Mouse (Mus musculus) intestine, postnatal 0 days (tissue): ENCODE measurements around the gene Gfra1. TPM values are rescaled to one million over a fixed set of nuclear protein-coding genes. Genes with fewer than 3 reads are reported as not detected.

ENCODE experiments used
- ATAC-seq: fragments of 200-750 bp; cut with Nextera tagmentation; 2 replicates; pipeline ENCODE4 v1.8.0; 2017; ENCODE audit warnings: mild to moderate bottlenecking, moderate TSS enrichment, moderate library complexity
- H3K27ac ChIP-seq: fragments of 300-500 bp; sonication (generic); 2 replicates; pipeline ENCODE4 v1.5.1; 2014; ENCODE audit warnings: mild to moderate bottlenecking, low read depth, low read length, moderate library complexity
- H3K27me3 ChIP-seq: fragments of 300-500 bp; sonication (generic); replicated peaks from 2 replicates; pipeline ENCODE4 v1.6.1; 2014; ENCODE audit warnings: low read length, mixed read lengths; ENCODE audit not compliant: control insufficient read depth, insufficient read depth
- H3K36me3 ChIP-seq: fragments of 300-500 bp; sonication (generic); 2 replicates; pipeline ENCODE4 v1.6.1; 2014; ENCODE audit warnings: mild to moderate bottlenecking, moderate library complexity; ENCODE audit not compliant: control insufficient read depth, insufficient read depth
- H3K4me1 ChIP-seq: fragments of 300-500 bp; sonication (generic); replicated peaks from 2 replicates; pipeline ENCODE4 v1.6.1; 2014; ENCODE audit warnings: antibody characterized with exemption, low read length, mixed read lengths; ENCODE audit not compliant: control insufficient read depth, insufficient read depth
- H3K4me2 ChIP-seq: fragments of 300-500 bp; sonication (generic); replicated peaks from 2 replicates; pipeline ENCODE4 v1.6.1; 2014; ENCODE audit warnings: low read depth, mild to moderate bottlenecking, moderate library complexity
- H3K4me3 ChIP-seq: fragments of 300-500 bp; sonication (generic); 2 replicates; pipeline ENCODE4 v1.5.1; 2014; ENCODE audit warnings: low read depth, low read length
- H3K9ac ChIP-seq: fragments of 300-500 bp; sonication (generic); 2 replicates; pipeline ENCODE4 v1.6.1; 2014; ENCODE audit warnings: mild to moderate bottlenecking, low read depth, low read length
- H3K9me3 ChIP-seq: fragments of 300-500 bp; sonication (generic); 2 replicates; pipeline ENCODE4 v1.6.1; 2016; ENCODE audit warnings: mixed run types; ENCODE audit not compliant: control insufficient read depth
- CTCF ChIP-seq: sonication (generic); IDR thresholded peaks from 2 replicates; pipeline ENCODE4 v1.5.1; 2016; ENCODE audit warnings: low read depth, mild to moderate bottlenecking, control low read depth, antibody characterized with exemption, moderate library complexity
- WGBS: fragments of 180-500 bp; shearing (Covaris S2); extraction: QIAGEN DNeasy Blood & Tissue Kit; methylation state at CpG from one replicate; pipeline ENCODE4 v1.1.7; 2014; 5-methylcytosine and 5-hydroxymethylcytosine counted together
- polyA plus RNA-seq: library from polyadenylated mRNA; unstranded; fragments of >200 nt; fragmentation: Nextera tagmentation; extraction: Ambion mirVana; gene quantifications from 2 replicates; pipeline ENCODE4 v1.2.1, GENCODE M21; 2015

Gfra1 gene
- polyA plus RNA-seq, 1 experiment from 2014 or later = 4.9 TPM

- no peaks in the 10 kb centered on the region; the same call in 1 of the 2 replicates for H3K4me1 ChIP-seq
- no peak for ATAC-seq
- H3K4me2 ChIP-seq = no peak overlapping the region
- no peaks in the 10 kb centered on the region for H3K9me3 ChIP-seq
- no peak for TF ChIP-seq CTCF
- peaks cover 39% of the 10 kb centered on the region for H3K27me3 ChIP-seq
- no peak overlapping the region for H3K4me3 ChIP-seq
- 59% methylated on average over 5 of the region's 5 CpGs for WGBS
- no peak overlapping the region for H3K27ac ChIP-seq
- no peaks in the 10 kb centered on the region for H3K36me3 ChIP-seq
- H3K9ac ChIP-seq = no peak overlapping the region
Observed at GRCm38 (mm10) chr19:58450716-58451115, 5.0 kb downstream of the Gfra1 start.

- Histone ChIP-seq H3K36me3 (no peaks in the 10 kb centered on the region), H3K27me3 (0 out of 2 replicates have a peak, but pooled peaks cover 2% of the 10 kb centered on the region), H3K9ac (no peak overlapping the region), H3K27ac (no peak overlapping the region), H3K4me2 (no peak overlapping the region), H3K9me3 (no peaks in the 10 kb centered on the region), H3K4me3 (no peak overlapping the region), H3K4me1 (no peaks in the 10 kb centered on the region)
- ATAC-seq = no peak
- TF ChIP-seq CTCF = no peak
- 77% methylated on average over 10 of the region's 10 CpGs for WGBS
Observed at GRCm38 (mm10) chr19:58442785-58443732, 12.7 kb downstream of the Gfra1 start.

- H3K27me3 ChIP-seq = 0 out of 2 replicates have a peak, but pooled peaks cover 2% of the 10 kb centered on the region
- ATAC-seq = no peak
- H3K27ac ChIP-seq = no peak overlapping the region
- H3K9ac ChIP-seq = no peak overlapping the region
- WGBS = 64% methylated on average over 7 of the region's 7 CpGs
- no peaks in the 10 kb centered on the region for H3K4me1 ChIP-seq
- H3K4me2 ChIP-seq = no peak overlapping the region
- no peak for TF ChIP-seq CTCF
- no peak overlapping the region for H3K4me3 ChIP-seq
- no peaks in the 10 kb centered on the region for H3K36me3 ChIP-seq
- H3K9me3 ChIP-seq = no peaks in the 10 kb centered on the region
Observed at GRCm38 (mm10) chr19:58441785-58442184, 13.9 kb downstream of the Gfra1 start.

GRCm38 (mm10) chr19:58441246-58441645 lies 14.5 kb downstream of the Gfra1 start:
- 69% methylated on average over 7 of the region's 7 CpGs for WGBS
- TF ChIP-seq CTCF = no peak
- no peaks in the 10 kb centered on the region for H3K4me1 ChIP-seq
- no peak overlapping the region for H3K9ac ChIP-seq
- no peak overlapping the region for H3K4me2 ChIP-seq
- no peak for ATAC-seq
- no peak overlapping the region for H3K4me3 ChIP-seq
- 0 out of 2 replicates have a peak, but pooled peaks cover 2% of the 10 kb centered on the region for H3K27me3 ChIP-seq
- no peaks in the 10 kb centered on the region for H3K36me3 ChIP-seq
- no peak overlapping the region for H3K27ac ChIP-seq
- no peaks in the 10 kb centered on the region for H3K9me3 ChIP-seq

GRCm38 (mm10) chr19:58438762-58439161 lies 16.9 kb downstream of the Gfra1 start:
- H3K4me1 ChIP-seq = no peaks in the 10 kb centered on the region
- H3K27ac ChIP-seq = no peak overlapping the region
- no peaks in the 10 kb centered on the region for H3K27me3 ChIP-seq
- no peaks in the 10 kb centered on the region for H3K9me3 ChIP-seq
- WGBS = 84% methylated on average over 4 of the region's 4 CpGs
- H3K9ac ChIP-seq = no peak overlapping the region
- TF ChIP-seq CTCF = no peak
- no peak overlapping the region for H3K4me2 ChIP-seq
- no peak for ATAC-seq
- H3K36me3 ChIP-seq = no peaks in the 10 kb centered on the region
- no peak overlapping the region for H3K4me3 ChIP-seq

- no peak for ATAC-seq
- no peak overlapping the region for H3K27ac ChIP-seq
- no peaks in the 10 kb centered on the region for H3K27me3 ChIP-seq
- no peak overlapping the region for H3K4me3 ChIP-seq
- no peak overlapping the region for H3K9ac ChIP-seq
- no peak for TF ChIP-seq CTCF
- no peak overlapping the region for H3K4me2 ChIP-seq
- H3K9me3 ChIP-seq = no peaks in the 10 kb centered on the region
- WGBS = 82% methylated on average over 10 of the region's 10 CpGs
- no peaks in the 10 kb centered on the region for H3K36me3 ChIP-seq
- no peaks in the 10 kb centered on the region for H3K4me1 ChIP-seq
Observed at GRCm38 (mm10) chr19:58437441-58438071, 18.2 kb downstream of the Gfra1 start.
